Mouse (Mus musculus) macrophage (primary cell): ENCODE data around the gene Atad1. TPM values are rescaled to one million over a fixed set of nuclear protein-coding genes. Genes with fewer than 3 reads are reported as not detected.
A peak's percentile ranks its signal among the peaks of the same experiment; 100 is the strongest.
"Not testable (repeated sequence)": the region's sequence is repeated elsewhere in the genome, so short reads cannot be mapped to it uniquely, and the experiment has no call there.

ENCODE experiments used
- H3K27ac ChIP-seq: fragments of 350-480 bp; formaldehyde crosslinking; 2 replicates; pipeline ENCODE4 v1.9.0; 2021
- H3K36me3 ChIP-seq: fragments of 350-480 bp; formaldehyde crosslinking; 2 replicates; pipeline ENCODE4 v1.9.0; 2021; ENCODE audit errors: inconsistent target
- H3K4me3 ChIP-seq: fragments of 350-480 bp; formaldehyde crosslinking; 2 replicates; pipeline ENCODE4 v1.9.0; 2021; ENCODE audit errors: inconsistent target
- H3K79me2 ChIP-seq: fragments of 350-480 bp; formaldehyde crosslinking; 2 replicates; pipeline ENCODE4 v1.9.0; 2021; ENCODE audit errors: inconsistent target
- WGBS: methylation state at CpG from one replicate; pipeline ENCODE4 v1.1.7; 2026; ENCODE audit warnings: inconsistent platforms; ENCODE audit not compliant: missing documents; 5-methylcytosine and 5-hydroxymethylcytosine counted together
- polyA plus RNA-seq: library from polyadenylated mRNA; stranded (reverse); fragments of 250-400 nt; gene quantifications from 3 replicates; pipeline ENCODE4 v1.2.4, GENCODE M21; 2018; ENCODE audit warnings: inconsistent platforms
- total RNA-seq, 78 experiments: library from RNA; depleted of rRNA; stranded (reverse); fragments of 250-400 nt; gene quantifications; 1 replicate in 9 of 78; 2 replicates in 24 of 78; 3 replicates in 43 of 78; 4 replicates in 2 of 78; pipeline ENCODE4 v1.2.4; 2018; ENCODE audit warnings: inconsistent platforms in 56 of 78

Gene Atad1
- 100 to 1,000 TPM in 1 of 26 experiments, 10 to 100 TPM in 25; 25.3 to 161 (median 56.5) TPM for total RNA-seq (2018; cell fraction: chromatin; rRNA removed)
- 10 to 100 TPM; 52.6 to 75.1 (median 61.2) TPM for total RNA-seq (2018; cell fraction: cytosol; rRNA removed)
- 100 to 1,000 TPM in 12 of 26 experiments, 10 to 100 TPM in 14; 50.2 to 195 (median 95.8) TPM for total RNA-seq (2018; cell fraction: nucleus; rRNA removed)
- polyA plus RNA-seq: 49.6 to 65.6 TPM (median 57.5 TPM) in 3 replicates

- Histone ChIP-seq H3K36me3 (no peaks in the 10 kb centered on the region), H3K79me2 (no peaks in the 10 kb centered on the region), H3K4me3 (no peak within 1 kb of the TSS), H3K27ac (no peak within 1 kb of the TSS)
- WGBS: 90% methylated on average over 4 of the region's 4 CpGs
Observed at GRCm38 (mm10) chr19:32739686-32740085, at the start of gene Atad1. Gene Atad1, minus strand, starts transcription at chr19:32739786.

- whole genome bisulfite sequencing: 100% methylated on average over 3 of the region's 3 CpGs
- H3K79me2 ChIP-seq: peaks cover 99% of the 10 kb centered on the region
- H3K27ac ChIP-seq: peak overlapping the region; percentile 45
- H3K4me3 ChIP-seq, H3K36me3 ChIP-seq: not testable (repeated sequence)
Observed at GRCm38 (mm10) chr19:32788016-32788415, 48.4 kb upstream of the Atad1 start.

GRCm38 (mm10) chr19:32787388-32787787 is 47.8 kb upstream of the Atad1 start:
- H3K36me3 ChIP-seq, H3K4me3 ChIP-seq: not testable (repeated sequence)
- peak overlapping the region; percentile 45 for H3K27ac ChIP-seq
- H3K79me2 ChIP-seq: peaks cover 99% of the 10 kb centered on the region
- WGBS: 14% methylated on average over 4 of the region's 4 CpGs

- Histone ChIP-seq H3K79me2 (peaks cover 100% of the 10 kb centered on the region), H3K4me3 (no peak overlapping the region), H3K36me3 (no peaks in the 10 kb centered on the region), H3K27ac (peak overlapping the region; percentile 7; the same call in 1 of the 2 replicates)
- WGBS: 95% methylated on average over 5 of the region's 5 CpGs
Observed at GRCm38 (mm10) chr19:32781305-32782071, 41.9 kb upstream of the Atad1 start.

GRCm38 (mm10) chr19:32779131-32779530 is 39.5 kb upstream of the Atad1 start:
- 15% methylated on average over 3 of the region's 3 CpGs for WGBS
- Histone ChIP-seq H3K36me3 (no peaks in the 10 kb centered on the region), H3K27ac (peak overlapping the region; percentile 24; the same call in 1 of the 2 replicates), H3K4me3 (no peak overlapping the region), H3K79me2 (peaks cover 100% of the 10 kb centered on the region)

GRCm38 (mm10) chr19:32778411-32778810 is 38.8 kb upstream of the Atad1 start:
- Histone ChIP-seq H3K27ac (0 out of 2 replicates have a peak overlapping the region, but pooled peaks have one; percentile 24), H3K4me3 (no peak overlapping the region), H3K36me3 (no peaks in the 10 kb centered on the region), H3K79me2 (peaks cover 100% of the 10 kb centered on the region)
- 40% methylated on average over 2 of the region's 2 CpGs for WGBS

GRCm38 (mm10) chr19:32762493-32762892 is 22.9 kb upstream of the Atad1 start:
- no peaks in the 10 kb centered on the region for H3K36me3 ChIP-seq
- no peak overlapping the region for H3K4me3 ChIP-seq
- H3K79me2 ChIP-seq: peaks cover 95% of the 10 kb centered on the region
- no peak overlapping the region for H3K27ac ChIP-seq
- 2% methylated on average over 4 of the region's 4 CpGs for WGBS

- Histone ChIP-seq H3K79me2 (peaks cover 82% of the 10 kb centered on the region), H3K27ac (no peak overlapping the region), H3K4me3 (no peak overlapping the region), H3K36me3 (no peaks in the 10 kb centered on the region)
- WGBS: 75% methylated on average over 4 of the region's 4 CpGs
Observed at GRCm38 (mm10) chr19:32761162-32761561, 21.6 kb upstream of the Atad1 start.

GRCm38 (mm10) chr19:32760499-32760898 is 20.9 kb upstream of the Atad1 start:
- H3K27ac ChIP-seq: peak overlapping the region; percentile 51
- peaks cover 75% of the 10 kb centered on the region for H3K79me2 ChIP-seq
- H3K4me3 ChIP-seq: peak overlapping the region; percentile 72; the same call in 1 of the 2 replicates
- WGBS: 7% methylated on average over 6 of the region's 6 CpGs
- no peaks in the 10 kb centered on the region for H3K36me3 ChIP-seq

- Histone ChIP-seq H3K4me3 (peak overlapping the region; percentile 72), H3K36me3 (no peaks in the 10 kb centered on the region), H3K27ac (peak overlapping the region; percentile 51), H3K79me2 (peaks cover 65% of the 10 kb centered on the region)
- 6% methylated on average over 8 of the region's 8 CpGs for WGBS
Observed at GRCm38 (mm10) chr19:32759357-32760024, 19.9 kb upstream of the Atad1 start.

- H3K4me3 ChIP-seq: peak overlapping the region; percentile 72
- peaks cover 58% of the 10 kb centered on the region for H3K79me2 ChIP-seq
- no peaks in the 10 kb centered on the region for H3K36me3 ChIP-seq
- peak overlapping the region; percentile 51 for H3K27ac ChIP-seq
- 3% methylated on average over 11 of the region's 11 CpGs for WGBS
Observed at GRCm38 (mm10) chr19:32758793-32759161, 19.2 kb upstream of the Atad1 start.

GRCm38 (mm10) chr19:32757831-32758792 is 18.5 kb upstream of the Atad1 start:
- peaks cover 51% of the 10 kb centered on the region for H3K79me2 ChIP-seq
- H3K4me3 ChIP-seq: peak overlapping the region; percentile 72
- peak overlapping the region; percentile 51 for H3K27ac ChIP-seq
- WGBS: 2% methylated on average over 63 of the region's 69 CpGs
- no peaks in the 10 kb centered on the region for H3K36me3 ChIP-seq

GRCm38 (mm10) chr19:32756900-32757725 is 17.5 kb upstream of the Atad1 start, which contains the start of gene Pten:
Gene Pten, plus strand, starts transcription at chr19:32757497.
- 1% methylated on average over 33 of the region's 77 CpGs for WGBS
- peak within 1 kb of the TSS; percentile 76 for H3K27ac ChIP-seq
- H3K36me3 ChIP-seq: no peaks in the 10 kb centered on the region
- H3K79me2 ChIP-seq: peaks cover 41% of the 10 kb centered on the region
- H3K4me3 ChIP-seq: peak within 1 kb of the TSS; percentile 84
